Mouse (Mus musculus) small intestine, adult 2 months (tissue): Measurements from ENCODE around the gene Arpc3. TPM values are rescaled to one million over a fixed set of nuclear protein-coding genes. Genes with fewer than 3 reads are reported as not detected.

Experiments used
- H3K27ac ChIP-seq: fragments of 200-500 bp; 2 replicates; pipeline ENCODE4 v1.5.1; 2012; ENCODE audit warnings: low read depth, low read length, control low read depth, inconsistent platforms; ENCODE audit not compliant: insufficient read depth
- H3K27me3 ChIP-seq: fragments of 200-500 bp; 2 replicates; pipeline ENCODE4 v1.6.1; 2012; ENCODE audit warnings: mild to moderate bottlenecking, moderate library complexity, low read length, inconsistent platforms; ENCODE audit not compliant: control insufficient read depth, insufficient read depth
- H3K36me3 ChIP-seq: fragments of 200-500 bp; 2 replicates; pipeline ENCODE4 v1.6.1; 2012; ENCODE audit warnings: mild to moderate bottlenecking, low read length, control low read depth, inconsistent platforms; ENCODE audit not compliant: control insufficient read depth, insufficient read depth
- H3K4me1 ChIP-seq: fragments of 200-500 bp; 2 replicates; pipeline ENCODE4 v1.6.1; 2012; ENCODE audit warnings: low read length, inconsistent platforms, mixed read lengths; ENCODE audit not compliant: control insufficient read depth, insufficient read depth, insufficient read length
- H3K4me3 ChIP-seq: fragments of 200-500 bp; 2 replicates; pipeline ENCODE4 v1.5.1; 2012; ENCODE audit warnings: low read depth, mild to moderate bottlenecking, control low read depth, inconsistent platforms, low read length, moderate library complexity
- CTCF ChIP-seq: fragments of 200-500 bp; IDR thresholded peaks from 2 replicates; pipeline ENCODE4 v1.5.1; 2012; ENCODE audit warnings: low read depth, mild to moderate bottlenecking, control low read depth, inconsistent platforms, low read length, moderate library complexity, mixed read lengths; ENCODE audit not compliant: insufficient replicate concordance, insufficient read length; ENCODE audit errors: extremely low read depth
- POLR2A ChIP-seq: fragments of 200-500 bp; IDR thresholded peaks from 2 replicates; pipeline ENCODE4 v1.6.1; 2012; ENCODE audit warnings: low read depth, mild to moderate bottlenecking, control low read depth, inconsistent platforms, low read length, moderate library complexity
- WGBS: fragments of 180-500 bp; shearing (Covaris S2); methylation state at CpG from one replicate; pipeline ENCODE4 v1.1.7; 2018; 5-methylcytosine and 5-hydroxymethylcytosine counted together
- polyA plus RNA-seq: library from polyadenylated mRNA; depleted of rRNA; stranded (reverse); fragments of >200 nt; gene quantifications from 2 replicates; pipeline ENCODE4 v1.2.3, GENCODE M21; 2012

The Arpc3 gene
- polyA plus RNA-seq, 1 experiment: 105 TPM

GRCm38 (mm10) chr5:122440095-122440630, 48.5 kb downstream of the Arpc3 start:
- H3K27ac ChIP-seq: no peak overlapping the region
- WGBS: 93% methylated on average over 12 of the region's 12 CpGs

GRCm38 (mm10) chr5:122444492-122444891, 52.8 kb downstream of the Arpc3 start:
- H3K36me3 ChIP-seq: peaks cover 50% of the 10 kb centered on the region
- TF ChIP-seq CTCF (no peak), POLR2A (no peak)

More at GRCm38 (mm10) chr5:122440095-122440630, 48.5 kb downstream of the Arpc3 start:
- H3K4me1 ChIP-seq: no peaks in the 10 kb centered on the region
- peaks cover 82% of the 10 kb centered on the region for H3K36me3 ChIP-seq
- TF ChIP-seq POLR2A: no peak
- no peak for TF ChIP-seq CTCF
- H3K4me3 ChIP-seq: no peak overlapping the region
- no peaks in the 10 kb centered on the region for H3K27me3 ChIP-seq

DNA sequence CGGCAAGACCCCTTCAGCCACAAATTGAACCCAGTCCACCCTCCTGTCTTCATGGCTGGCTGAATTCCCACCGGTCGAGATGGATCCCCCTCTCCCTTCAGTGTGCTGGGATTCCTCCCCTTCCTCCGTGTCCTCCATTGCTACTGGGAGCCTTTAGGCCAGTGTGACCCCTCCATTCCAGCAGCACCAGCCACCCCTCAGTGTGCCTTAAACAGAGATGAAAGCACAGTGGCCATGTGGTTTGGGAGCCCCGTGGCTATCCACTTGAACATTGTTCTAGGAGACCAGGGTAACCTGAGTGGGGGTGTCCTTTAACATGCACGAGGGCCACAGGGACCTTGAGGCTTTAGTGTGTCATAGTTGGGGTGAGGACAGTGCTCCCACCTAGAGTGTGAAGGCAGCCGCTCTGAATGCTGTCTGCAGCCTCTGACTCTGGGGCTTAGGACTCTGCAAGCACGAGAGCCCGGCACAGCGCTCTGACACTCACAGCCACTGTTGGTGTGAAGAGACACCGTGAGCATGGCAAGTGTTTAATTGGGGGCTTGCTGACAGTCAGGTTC, 53.5 kb downstream of the Arpc3 start:
- Histone ChIP-seq H3K4me3 (no peak overlapping the region), H3K27me3 (no peaks in the 10 kb centered on the region), H3K36me3 (peaks cover 44% of the 10 kb centered on the region), H3K27ac (no peak overlapping the region), H3K4me1 (no peaks in the 10 kb centered on the region)
- TF ChIP-seq CTCF (no peak), POLR2A (no peak)
- WGBS: 89% methylated on average over 11 of the region's 11 CpGs

More at GRCm38 (mm10) chr5:122444492-122444891, 52.8 kb downstream of the Arpc3 start:
- no peaks in the 10 kb centered on the region for H3K4me1 ChIP-seq
- H3K4me3 ChIP-seq: no peak overlapping the region
- no peaks in the 10 kb centered on the region for H3K27me3 ChIP-seq
- 92% methylated on average over 10 of the region's 10 CpGs for WGBS
- H3K27ac ChIP-seq: no peak overlapping the region

DNA sequence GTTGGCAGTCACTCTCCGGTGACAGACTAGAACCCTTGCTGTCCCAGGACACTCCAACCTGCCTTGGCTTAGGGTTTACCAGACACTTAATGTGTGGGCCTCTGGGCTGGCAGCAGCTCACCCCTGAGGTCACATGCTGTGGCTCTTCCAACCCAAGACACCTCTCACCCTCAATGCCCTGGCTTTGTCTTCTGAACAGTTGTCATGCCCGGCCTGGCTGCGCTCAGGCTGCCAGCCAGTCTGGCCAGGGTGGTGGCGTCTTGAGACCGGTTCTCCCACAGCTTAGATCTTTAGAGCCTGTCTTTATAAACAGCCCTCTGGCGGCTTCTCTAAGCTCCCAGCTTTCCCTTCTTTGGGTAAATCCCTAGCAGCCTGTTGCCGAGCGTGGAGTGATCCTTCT, 56.2 kb downstream of the Arpc3 start:
- H3K4me1 ChIP-seq: no peaks in the 10 kb centered on the region
- peaks cover 29% of the 10 kb centered on the region for H3K36me3 ChIP-seq
- WGBS: 85% methylated on average over 8 of the region's 8 CpGs
- 0 out of 2 replicates have a peak overlapping the region, but pooled peaks have one; percentile 20 for H3K27ac ChIP-seq
- H3K4me3 ChIP-seq: no peak overlapping the region
- no peak for TF ChIP-seq POLR2A
- no peak for TF ChIP-seq CTCF
- no peaks in the 10 kb centered on the region for H3K27me3 ChIP-seq

- TF ChIP-seq CTCF (no peak), POLR2A (no peak)
- Histone ChIP-seq H3K36me3 (peaks cover 30% of the 10 kb centered on the region), H3K27me3 (no peaks in the 10 kb centered on the region), H3K27ac (no peak overlapping the region), H3K4me3 (no peak overlapping the region), H3K4me1 (no peaks in the 10 kb centered on the region)
- 79% methylated on average over 5 of the region's 5 CpGs for WGBS
Measured at GRCm38 (mm10) chr5:122448869-122449268, 57.2 kb downstream of the Arpc3 start.

- peaks cover 31% of the 10 kb centered on the region for H3K36me3 ChIP-seq
- TF ChIP-seq POLR2A (no peak), CTCF (no peak)
- 67% methylated on average over 7 of the region's 7 CpGs for WGBS
- H3K27me3 ChIP-seq: no peaks in the 10 kb centered on the region
- H3K4me1 ChIP-seq: no peaks in the 10 kb centered on the region
- no peak overlapping the region for H3K4me3 ChIP-seq
- no peak overlapping the region for H3K27ac ChIP-seq
Measured at GRCm38 (mm10) chr5:122449946-122450345, 58.3 kb downstream of the Arpc3 start.

GRCm38 (mm10) chr5:122450913-122451317, 59.2 kb downstream of the Arpc3 start:
- no peak overlapping the region for H3K27ac ChIP-seq
- WGBS: 61% methylated on average over 5 of the region's 5 CpGs
- TF ChIP-seq POLR2A: no peak
- TF ChIP-seq CTCF: no peak
- no peaks in the 10 kb centered on the region for H3K4me1 ChIP-seq
- no peak overlapping the region for H3K4me3 ChIP-seq
- H3K36me3 ChIP-seq: peaks cover 35% of the 10 kb centered on the region
- H3K27me3 ChIP-seq: no peaks in the 10 kb centered on the region
